Mouse (Mus musculus): ENCODE measurements at regions not wholly inside any gene's neighbourhood (a gene's known extent, or its start where the extent isn't known, plus 50 kb on each side); places are given as distances from the start of the nearest gene placed in this dataset.
"Not testable (repeated sequence)": the region's sequence is repeated elsewhere in the genome, so short reads cannot be mapped to it uniquely, and the experiment has no call there.

DNA sequence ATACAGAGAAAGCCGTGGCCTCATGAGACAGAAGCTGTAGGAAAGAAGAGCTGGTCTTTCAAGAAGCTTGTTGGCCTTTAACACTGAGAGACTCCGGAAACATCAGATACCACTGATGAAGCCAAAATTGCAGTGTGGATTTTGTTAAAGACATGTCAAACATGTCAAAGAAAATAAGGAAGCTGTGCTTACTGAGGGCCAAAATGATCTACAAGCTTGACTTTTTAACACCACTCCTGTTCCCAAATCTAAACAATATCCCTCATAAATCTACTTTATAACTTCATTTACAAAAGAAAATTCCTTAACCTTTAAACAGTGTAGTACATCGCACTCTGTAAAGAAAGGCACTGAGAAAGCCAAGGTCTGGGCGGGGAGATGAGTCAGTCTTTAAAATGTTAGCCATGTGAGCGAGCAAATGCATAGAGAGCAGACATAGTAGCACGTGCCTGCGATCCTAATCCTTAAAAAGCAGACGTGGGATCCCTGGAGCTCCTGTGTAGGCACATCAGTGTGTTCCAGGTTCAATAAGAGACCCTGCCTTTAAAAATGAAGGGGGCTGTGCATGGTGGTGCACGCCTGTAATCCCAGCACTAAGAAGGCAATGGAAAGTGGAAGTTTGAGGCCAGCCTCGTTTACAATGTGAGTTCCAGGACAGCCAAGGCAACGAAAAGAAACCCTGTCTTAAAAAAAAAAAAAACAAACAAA, 125.1 kb upstream of the Trim24 start:
- Histone ChIP-seq H3K27me3 (ENCODE audit: control insufficient read depth, insufficient read depth, low read length) (no peaks in the 10 kb centered on the region), H3K27ac (no peak overlapping the region), H3K4me3 (no peak overlapping the region), H3K79me2 (replicated peaks; ENCODE audit: control insufficient read depth, insufficient read depth, low read length) (no peaks in the 10 kb centered on the region), H3K4me1 (ENCODE audit: control insufficient read depth, insufficient read depth, low read length) (no peaks in the 10 kb centered on the region), H3K36me3 (ENCODE audit: control insufficient read depth, insufficient read depth, low read length) (no peaks in the 10 kb centered on the region), H3K9ac (ENCODE audit: low read depth, low read length) (no peak overlapping the region)
- 85% methylated on average over 11 of the region's 11 CpGs for WGBS
- TF ChIP-seq POLR2A (IDR thresholded peaks at IDR 0.05; ENCODE audit: insufficient read depth, low read depth, low read length) = no peak
- no peak for TF ChIP-seq CTCF (IDR thresholded peaks at IDR 0.05)
- no peak for TF ChIP-seq EP300 (IDR thresholded peaks at IDR 0.05; ENCODE audit: insufficient read depth, low read depth, low read length)
- intact Hi-C loops (cut with DNase I) = no loop called here
- no peak for DNase-seq

DNA sequence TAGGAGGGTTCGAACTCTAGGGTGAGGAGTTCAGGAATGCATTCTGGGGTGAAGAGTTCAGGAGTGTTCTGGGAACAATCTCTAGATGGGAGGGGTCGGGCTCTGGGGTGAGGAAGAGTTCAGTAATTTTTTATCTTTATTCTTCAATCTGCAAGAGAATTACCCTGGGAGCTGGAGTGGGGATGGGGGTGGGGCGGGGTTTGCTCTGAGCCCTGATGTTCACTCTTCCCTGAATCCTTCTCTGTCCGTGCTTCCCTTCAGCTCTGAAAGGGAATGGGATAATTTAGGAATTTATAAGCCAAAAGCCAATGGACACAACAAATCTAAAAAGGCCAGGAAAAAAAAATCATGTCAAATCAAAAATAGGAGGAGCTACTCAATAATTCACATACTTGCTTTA, 122.8 kb upstream of the Trim24 start:
- 59% methylated on average over 4 of the region's 4 CpGs for WGBS
- H3K27ac ChIP-seq; DNase-seq; H3K9ac ChIP-seq (ENCODE audit: low read depth, low read length); H3K4me3 ChIP-seq; H3K27me3 ChIP-seq (ENCODE audit: control insufficient read depth, insufficient read depth, low read length); H3K36me3 ChIP-seq (ENCODE audit: control insufficient read depth, insufficient read depth, low read length); H3K79me2 ChIP-seq (replicated peaks; ENCODE audit: control insufficient read depth, insufficient read depth, low read length); intact Hi-C loops (cut with DNase I); H3K4me1 ChIP-seq (ENCODE audit: control insufficient read depth, insufficient read depth, low read length): not testable (repeated sequence)

DNA sequence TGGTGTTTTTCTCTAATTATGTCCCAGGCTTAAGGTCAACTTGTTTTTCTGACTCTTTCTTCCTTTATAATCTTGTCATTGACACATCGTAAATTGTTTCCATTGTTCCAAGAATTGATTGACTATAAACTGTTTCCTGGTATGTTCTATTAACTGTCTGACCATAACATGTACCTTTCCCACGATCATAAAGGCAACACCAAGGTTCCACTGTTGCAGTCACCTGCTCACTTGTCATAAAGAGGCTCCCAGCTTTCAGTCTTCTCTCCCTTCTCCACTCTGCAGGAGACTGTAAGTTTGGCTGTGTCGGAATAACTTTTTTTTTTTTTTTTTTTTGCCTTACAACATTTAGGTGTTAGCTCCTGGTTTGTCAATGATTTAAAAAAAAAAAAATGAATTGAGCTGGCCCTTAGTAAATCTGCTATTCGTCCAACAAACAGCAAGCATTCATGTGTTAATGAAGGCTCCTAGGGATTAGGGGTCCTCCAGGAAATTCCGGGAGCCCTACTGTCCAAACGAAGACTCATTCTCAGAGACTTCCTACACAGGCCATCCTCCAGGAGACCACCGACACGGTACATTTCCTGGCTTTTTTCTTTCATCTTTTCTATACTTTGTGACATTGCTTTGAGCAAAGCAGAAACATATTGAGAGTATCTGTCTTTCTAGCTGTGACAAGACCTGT, 122.2 kb upstream of the Trim24 start:
- TF ChIP-seq CTCF (IDR thresholded peaks at IDR 0.05) (no peak), POLR2A (IDR thresholded peaks at IDR 0.05; ENCODE audit: insufficient read depth, low read depth, low read length) (no peak), EP300 (IDR thresholded peaks at IDR 0.05; ENCODE audit: insufficient read depth, low read depth, low read length) (no peak)
- Histone ChIP-seq H3K4me1 (ENCODE audit: control insufficient read depth, insufficient read depth, low read length) (no peaks in the 10 kb centered on the region), H3K79me2 (replicated peaks; ENCODE audit: control insufficient read depth, insufficient read depth, low read length) (no peaks in the 10 kb centered on the region), H3K9ac (ENCODE audit: low read depth, low read length) (no peak overlapping the region), H3K36me3 (ENCODE audit: control insufficient read depth, insufficient read depth, low read length) (no peaks in the 10 kb centered on the region), H3K27ac (no peak overlapping the region), H3K27me3 (ENCODE audit: control insufficient read depth, insufficient read depth, low read length) (no peaks in the 10 kb centered on the region), H3K4me3 (no peak overlapping the region)
- intact Hi-C loops (cut with DNase I) = no loop called here
- WGBS = 79% methylated on average over 8 of the region's 8 CpGs
- no peak for DNase-seq

DNA sequence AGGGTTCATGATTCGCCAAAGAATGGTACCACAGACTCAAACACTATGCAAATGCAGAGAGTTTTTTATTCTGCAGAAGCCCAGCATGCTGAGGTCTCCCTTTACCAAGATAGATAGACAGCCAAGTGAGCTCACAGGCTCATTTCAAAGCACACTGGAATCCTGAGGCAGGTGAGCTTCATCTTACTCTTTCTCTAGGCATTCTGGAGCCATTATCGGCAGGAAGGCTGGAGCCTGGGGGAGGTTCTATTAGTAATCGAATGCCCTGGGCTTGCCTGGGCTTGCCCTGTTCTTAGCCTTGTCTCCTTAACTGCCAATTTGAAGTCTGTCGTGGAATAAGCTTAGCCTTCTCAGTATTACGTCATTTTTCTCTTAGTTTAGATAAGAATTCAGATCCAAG, 121.6 kb upstream of the Trim24 start:
- Histone ChIP-seq H3K27ac (no peak overlapping the region), H3K79me2 (replicated peaks; ENCODE audit: control insufficient read depth, insufficient read depth, low read length) (no peaks in the 10 kb centered on the region), H3K36me3 (ENCODE audit: control insufficient read depth, insufficient read depth, low read length) (no peaks in the 10 kb centered on the region), H3K9ac (ENCODE audit: low read depth, low read length) (no peak overlapping the region), H3K27me3 (ENCODE audit: control insufficient read depth, insufficient read depth, low read length) (no peaks in the 10 kb centered on the region), H3K4me1 (ENCODE audit: control insufficient read depth, insufficient read depth, low read length) (no peaks in the 10 kb centered on the region), H3K4me3 (no peak overlapping the region)
- no peak for DNase-seq
- intact Hi-C loops (cut with DNase I) = no loop called here
- WGBS = 87% methylated on average over 5 of the region's 5 CpGs
- TF ChIP-seq EP300 (IDR thresholded peaks at IDR 0.05; ENCODE audit: insufficient read depth, low read depth, low read length) (no peak), CTCF (IDR thresholded peaks at IDR 0.05) (no peak), POLR2A (IDR thresholded peaks at IDR 0.05; ENCODE audit: insufficient read depth, low read depth, low read length) (no peak)

DNA sequence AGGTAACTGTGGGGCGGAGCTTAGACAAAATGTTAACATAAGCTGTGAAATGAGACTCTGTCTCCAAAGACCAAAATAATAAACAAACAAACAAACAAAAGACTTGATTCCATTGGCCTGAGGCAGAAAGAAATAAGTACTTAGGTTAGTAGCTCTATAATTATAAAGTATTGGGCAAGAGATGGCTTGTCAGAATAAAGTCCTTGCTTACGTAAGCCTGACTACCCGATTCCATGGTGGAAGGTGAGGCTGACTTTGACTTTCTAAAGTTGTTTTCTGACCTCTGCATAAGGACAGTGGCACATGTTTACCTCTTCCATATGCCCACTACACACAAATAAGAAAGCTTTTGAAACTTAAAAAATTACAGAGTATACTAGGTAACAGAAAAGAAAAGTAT, 120.3 kb upstream of the Trim24 start:
- TF ChIP-seq CTCF (IDR thresholded peaks at IDR 0.05) = no peak
- no peak for TF ChIP-seq EP300 (IDR thresholded peaks at IDR 0.05; ENCODE audit: insufficient read depth, low read depth, low read length)
- TF ChIP-seq POLR2A (IDR thresholded peaks at IDR 0.05; ENCODE audit: insufficient read depth, low read depth, low read length) = no peak
- no peak for DNase-seq
- no peak overlapping the region for H3K9ac ChIP-seq (ENCODE audit: low read depth, low read length)
- H3K27me3 ChIP-seq (ENCODE audit: control insufficient read depth, insufficient read depth, low read length) = no peaks in the 10 kb centered on the region
- H3K79me2 ChIP-seq (replicated peaks; ENCODE audit: control insufficient read depth, insufficient read depth, low read length) = no peaks in the 10 kb centered on the region
- intact Hi-C loops (cut with DNase I) = no loop called here
- no peaks in the 10 kb centered on the region for H3K4me1 ChIP-seq (ENCODE audit: control insufficient read depth, insufficient read depth, low read length)
- H3K36me3 ChIP-seq (ENCODE audit: control insufficient read depth, insufficient read depth, low read length) = no peaks in the 10 kb centered on the region
- no peak overlapping the region for H3K27ac ChIP-seq
- WGBS = 92% methylated on average over 3 of the region's 3 CpGs
- no peak overlapping the region for H3K4me3 ChIP-seq

- H3K27me3 ChIP-seq (ENCODE audit: control insufficient read depth, insufficient read depth, low read length) = no peaks in the 10 kb centered on the region
- no peaks in the 10 kb centered on the region for H3K36me3 ChIP-seq (ENCODE audit: control insufficient read depth, insufficient read depth, low read length)
- no peaks in the 10 kb centered on the region for H3K4me1 ChIP-seq (ENCODE audit: control insufficient read depth, insufficient read depth, low read length)
- H3K27ac ChIP-seq = no peak overlapping the region
- H3K9ac ChIP-seq (ENCODE audit: low read depth, low read length) = no peak overlapping the region
- no peak overlapping the region for H3K4me3 ChIP-seq
- TF ChIP-seq CTCF (IDR thresholded peaks at IDR 0.05) (no peak), EP300 (IDR thresholded peaks at IDR 0.05; ENCODE audit: insufficient read depth, low read depth, low read length) (no peak), POLR2A (IDR thresholded peaks at IDR 0.05; ENCODE audit: insufficient read depth, low read depth, low read length) (no peak)
- no peaks in the 10 kb centered on the region for H3K79me2 ChIP-seq (replicated peaks; ENCODE audit: control insufficient read depth, insufficient read depth, low read length)
- intact Hi-C loops (cut with DNase I) = no loop called here
- no peak for DNase-seq
Measured at GRCm38 (mm10) chr6:37751701-37752100, 118.9 kb upstream of the Trim24 start.

DNA sequence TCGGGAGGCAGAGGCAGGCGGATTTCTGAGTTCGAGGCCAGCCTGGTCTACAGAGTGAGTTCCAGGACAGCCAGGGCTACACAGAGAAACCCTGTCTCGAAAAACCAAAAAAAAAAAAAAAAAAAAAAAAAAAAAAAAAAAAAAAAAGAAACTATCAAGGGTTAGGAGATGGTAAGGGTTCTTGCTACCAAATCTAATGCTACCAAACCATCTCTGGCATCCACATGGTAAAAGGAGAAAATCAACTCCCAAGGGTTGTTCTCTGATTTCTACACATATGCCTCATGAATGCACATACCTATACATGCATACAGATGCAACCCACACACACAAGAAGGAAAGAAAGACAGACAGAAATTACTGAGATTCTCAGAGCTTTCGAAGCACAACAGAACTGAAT, 109.6 kb upstream of the Trim24 start:
- H3K27me3 ChIP-seq (ENCODE audit: control insufficient read depth, insufficient read depth, low read length); H3K36me3 ChIP-seq (ENCODE audit: control insufficient read depth, insufficient read depth, low read length); intact Hi-C loops (cut with DNase I); H3K4me3 ChIP-seq; H3K9ac ChIP-seq (ENCODE audit: low read depth, low read length); DNase-seq; H3K79me2 ChIP-seq (replicated peaks; ENCODE audit: control insufficient read depth, insufficient read depth, low read length); H3K4me1 ChIP-seq (ENCODE audit: control insufficient read depth, insufficient read depth, low read length); H3K27ac ChIP-seq: not testable (repeated sequence)
- 96% methylated on average over 4 of the region's 5 CpGs for WGBS
